Mouse (Mus musculus): Measurements from ENCODE around the gene Kcnd3. TPM values are rescaled to one million over a fixed set of nuclear protein-coding genes. Genes with fewer than 3 reads are reported as not detected.
A peak's percentile ranks its signal among the peaks of the same experiment; 100 is the strongest.

The Kcnd3 gene
- polyA plus RNA-seq, 1 experiment, result not detected

GRCm38 (mm10) chr3:105627258-105627657, 175.1 kb downstream of the Kcnd3 start:
- Histone ChIP-seq H3K4me3 (ENCODE audit: insufficient read depth, low read length) (peak overlapping the region; percentile 8; the same call in 1 of the 2 replicates), H3K27ac (ENCODE audit: insufficient read depth, low read depth, low read length) (no peak overlapping the region), H3K4me1 (ENCODE audit: control insufficient read depth, insufficient read depth, low read length) (peaks cover 9% of the 10 kb centered on the region)
- TF ChIP-seq CTCF (IDR thresholded peaks at IDR 0.05; ENCODE audit: low read depth, low read length) (no peak), POLR2A (IDR thresholded peaks at IDR 0.05; ENCODE audit: borderline replicate concordance, low read depth, low read length) (no peak)

GRCm38 (mm10) chr3:105632296-105632695, 180.2 kb downstream of the Kcnd3 start:
- no peak overlapping the region for H3K27ac ChIP-seq (ENCODE audit: insufficient read depth, low read depth, low read length)
- no peak for TF ChIP-seq POLR2A (IDR thresholded peaks at IDR 0.05; ENCODE audit: borderline replicate concordance, low read depth, low read length)
- TF ChIP-seq CTCF (IDR thresholded peaks at IDR 0.05; ENCODE audit: low read depth, low read length), result no peak

GRCm38 (mm10) chr3:105633021-105633420, 180.9 kb downstream of the Kcnd3 start:
- Histone ChIP-seq H3K27ac (ENCODE audit: insufficient read depth, low read depth, low read length) (no peak overlapping the region), H3K4me1 (ENCODE audit: control insufficient read depth, insufficient read depth, low read length) (no peaks in the 10 kb centered on the region), H3K4me3 (ENCODE audit: insufficient read depth, low read length) (no peak overlapping the region)
- TF ChIP-seq POLR2A (IDR thresholded peaks at IDR 0.05; ENCODE audit: borderline replicate concordance, low read depth, low read length) (no peak), CTCF (IDR thresholded peaks at IDR 0.05; ENCODE audit: low read depth, low read length) (no peak)

More at GRCm38 (mm10) chr3:105632296-105632695, 180.2 kb downstream of the Kcnd3 start:
- Histone ChIP-seq H3K4me3 (ENCODE audit: insufficient read depth, low read length) (no peak overlapping the region), H3K4me1 (ENCODE audit: control insufficient read depth, insufficient read depth, low read length) (peaks cover 5% of the 10 kb centered on the region)

GRCm38 (mm10) chr3:105642186-105642585, 190.1 kb downstream of the Kcnd3 start:
- Histone ChIP-seq H3K4me1 (ENCODE audit: control insufficient read depth, insufficient read depth, low read length) (no peaks in the 10 kb centered on the region), H3K4me3 (ENCODE audit: insufficient read depth, low read length) (no peak overlapping the region), H3K27ac (ENCODE audit: insufficient read depth, low read depth, low read length) (no peak overlapping the region)
- no peak for TF ChIP-seq POLR2A (IDR thresholded peaks at IDR 0.05; ENCODE audit: borderline replicate concordance, low read depth, low read length)
- no peak for TF ChIP-seq CTCF (IDR thresholded peaks at IDR 0.05; ENCODE audit: low read depth, low read length)

GRCm38 (mm10) chr3:105643566-105643965, 191.4 kb downstream of the Kcnd3 start:
- no peak overlapping the region for H3K27ac ChIP-seq (ENCODE audit: insufficient read depth, low read depth, low read length)
- H3K4me3 ChIP-seq (ENCODE audit: insufficient read depth, low read length), result no peak overlapping the region
- TF ChIP-seq CTCF (IDR thresholded peaks at IDR 0.05; ENCODE audit: low read depth, low read length) (no peak), POLR2A (IDR thresholded peaks at IDR 0.05; ENCODE audit: borderline replicate concordance, low read depth, low read length) (no peak)
- no peaks in the 10 kb centered on the region for H3K4me1 ChIP-seq (ENCODE audit: control insufficient read depth, insufficient read depth, low read length)

- Histone ChIP-seq H3K27ac (ENCODE audit: insufficient read depth, low read depth, low read length) (no peak overlapping the region), H3K4me1 (ENCODE audit: control insufficient read depth, insufficient read depth, low read length) (no peaks in the 10 kb centered on the region), H3K4me3 (ENCODE audit: insufficient read depth, low read length) (no peak overlapping the region)
- TF ChIP-seq CTCF (IDR thresholded peaks at IDR 0.05; ENCODE audit: low read depth, low read length) (no peak), POLR2A (IDR thresholded peaks at IDR 0.05; ENCODE audit: borderline replicate concordance, low read depth, low read length) (no peak)
These were observed 196.9 kb downstream of the Kcnd3 start for GRCm38 (mm10) chr3:105648889-105649567.

GRCm38 (mm10) chr3:105653544-105654380, 201.6 kb downstream of the Kcnd3 start:
- no peak overlapping the region for H3K4me3 ChIP-seq (ENCODE audit: insufficient read depth, low read length)
- no peak overlapping the region for H3K27ac ChIP-seq (ENCODE audit: insufficient read depth, low read depth, low read length)
- no peaks in the 10 kb centered on the region for H3K4me1 ChIP-seq (ENCODE audit: control insufficient read depth, insufficient read depth, low read length)
- TF ChIP-seq CTCF (IDR thresholded peaks at IDR 0.05; ENCODE audit: low read depth, low read length), result no peak
- no peak for TF ChIP-seq POLR2A (IDR thresholded peaks at IDR 0.05; ENCODE audit: borderline replicate concordance, low read depth, low read length)

- no peak overlapping the region for H3K4me3 ChIP-seq (ENCODE audit: insufficient read depth, low read length)
- no peaks in the 10 kb centered on the region for H3K4me1 ChIP-seq (ENCODE audit: control insufficient read depth, insufficient read depth, low read length)
- no peak overlapping the region for H3K27ac ChIP-seq (ENCODE audit: insufficient read depth, low read depth, low read length)
- TF ChIP-seq CTCF (IDR thresholded peaks at IDR 0.05; ENCODE audit: low read depth, low read length) (no peak), POLR2A (IDR thresholded peaks at IDR 0.05; ENCODE audit: borderline replicate concordance, low read depth, low read length) (no peak)
These were observed 203.0 kb downstream of the Kcnd3 start for GRCm38 (mm10) chr3:105655031-105655585.

- no peak overlapping the region for H3K27ac ChIP-seq (ENCODE audit: insufficient read depth, low read depth, low read length)
- TF ChIP-seq POLR2A (IDR thresholded peaks at IDR 0.05; ENCODE audit: borderline replicate concordance, low read depth, low read length) (no peak), CTCF (IDR thresholded peaks at IDR 0.05; ENCODE audit: low read depth, low read length) (no peak)
- no peaks in the 10 kb centered on the region for H3K4me1 ChIP-seq (ENCODE audit: control insufficient read depth, insufficient read depth, low read length)
These were observed 208.4 kb downstream of the Kcnd3 start for GRCm38 (mm10) chr3:105660530-105660929.

GRCm38 (mm10) chr3:105663043-105663442, 210.9 kb downstream of the Kcnd3 start:
- TF ChIP-seq CTCF (IDR thresholded peaks at IDR 0.05; ENCODE audit: low read depth, low read length) (no peak), POLR2A (IDR thresholded peaks at IDR 0.05; ENCODE audit: borderline replicate concordance, low read depth, low read length) (no peak)
- Histone ChIP-seq H3K4me1 (ENCODE audit: control insufficient read depth, insufficient read depth, low read length) (no peaks in the 10 kb centered on the region), H3K4me3 (ENCODE audit: insufficient read depth, low read length) (no peak overlapping the region), H3K27ac (ENCODE audit: insufficient read depth, low read depth, low read length) (no peak overlapping the region)

More at GRCm38 (mm10) chr3:105660530-105660929, 208.4 kb downstream of the Kcnd3 start:
- no peak overlapping the region for H3K4me3 ChIP-seq (ENCODE audit: insufficient read depth, low read length)
